Mouse (Mus musculus) forebrain, embryonic 12.5 days (tissue): ENCODE data around the gene Egfl8. TPM values are rescaled to one million over a fixed set of nuclear protein-coding genes. Genes with fewer than 3 reads are reported as not detected.

Experiments
- ATAC-seq: fragments of 200-750 bp; cut with Nextera tagmentation; 2 replicates; pipeline ENCODE4 v1.8.0; 2017; ENCODE audit warnings: moderate TSS enrichment; ENCODE audit not compliant: low FRiP score
- H3K27ac ChIP-seq: fragments of 300-500 bp; sonication (generic); 2 replicates; pipeline ENCODE4 v1.5.1; 2016; ENCODE audit warnings: mild to moderate bottlenecking
- H3K27me3 ChIP-seq: fragments of 300-500 bp; sonication (generic); 2 replicates; pipeline ENCODE4 v1.6.1; 2016; ENCODE audit warnings: mild to moderate bottlenecking
- H3K36me3 ChIP-seq: fragments of 300-500 bp; sonication (generic); replicated peaks from 2 replicates; pipeline ENCODE4 v1.6.1; 2016; ENCODE audit warnings: mild to moderate bottlenecking
- H3K4me1 ChIP-seq: fragments of 300-500 bp; sonication (generic); 2 replicates; pipeline ENCODE4 v1.6.1; 2016
- H3K4me2 ChIP-seq: fragments of 300-500 bp; sonication (generic); 2 replicates; pipeline ENCODE4 v1.6.1; 2016; ENCODE audit warnings: mild to moderate bottlenecking, moderate library complexity
- H3K4me3 ChIP-seq: fragments of 300-500 bp; sonication (generic); replicated peaks from 2 replicates; pipeline ENCODE4 v1.5.1; 2016; ENCODE audit warnings: mild to moderate bottlenecking
- H3K9ac ChIP-seq: fragments of 300-500 bp; sonication (generic); 2 replicates; pipeline ENCODE4 v1.6.1; 2016; ENCODE audit warnings: mild to moderate bottlenecking
- H3K9me3 ChIP-seq: fragments of 300-500 bp; sonication (generic); 2 replicates; pipeline ENCODE4 v1.6.1; 2016
- WGBS: fragments of 180-500 bp; shearing (Covaris S2); methylation state at CpG from one replicate; pipeline ENCODE4 v1.1.7; 2016; 5-methylcytosine and 5-hydroxymethylcytosine counted together
- polyA plus RNA-seq: library from polyadenylated mRNA; unstranded; fragments of >200 nt; fragmentation: Nextera tagmentation; extraction: Ambion mirVana; gene quantifications from 2 replicates; pipeline ENCODE4 v1.2.1, GENCODE M21; 2016

Egfl8 gene
- polyA plus RNA-seq, 1 experiment from 2014 or later: 3.2 TPM

DNA sequence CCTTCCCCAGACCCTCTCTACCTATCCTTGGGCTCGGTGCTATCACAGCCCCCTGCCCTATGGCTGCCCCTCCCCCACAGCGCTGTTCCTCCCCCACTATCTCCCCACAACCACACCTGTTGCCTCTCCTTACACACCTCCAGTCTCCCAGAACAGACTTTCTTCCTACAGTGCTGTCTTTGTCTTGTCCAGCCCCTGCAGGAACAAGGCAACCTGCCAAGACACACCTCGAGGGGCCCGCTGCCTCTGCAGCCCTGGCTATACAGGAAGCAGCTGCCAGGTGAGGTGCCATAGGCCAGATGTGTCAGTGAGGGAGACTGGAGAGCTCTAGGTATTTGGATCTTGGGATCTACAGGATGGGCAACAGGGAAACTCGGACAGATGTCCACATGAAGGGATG, 39.2 kb downstream of the Egfl8 start:
- 68% methylated on average over 5 of the region's 5 CpGs for WGBS
- no peak overlapping the region for H3K27ac ChIP-seq
- H3K4me2 ChIP-seq: no peak overlapping the region
- no peak overlapping the region for H3K4me3 ChIP-seq
- H3K27me3 ChIP-seq: no peaks in the 10 kb centered on the region
- no peak for ATAC-seq
- H3K4me1 ChIP-seq: no peaks in the 10 kb centered on the region; the same call in 1 of the 2 replicates
- no peaks in the 10 kb centered on the region for H3K36me3 ChIP-seq
- H3K9me3 ChIP-seq: no peaks in the 10 kb centered on the region
- no peak overlapping the region for H3K9ac ChIP-seq

DNA sequence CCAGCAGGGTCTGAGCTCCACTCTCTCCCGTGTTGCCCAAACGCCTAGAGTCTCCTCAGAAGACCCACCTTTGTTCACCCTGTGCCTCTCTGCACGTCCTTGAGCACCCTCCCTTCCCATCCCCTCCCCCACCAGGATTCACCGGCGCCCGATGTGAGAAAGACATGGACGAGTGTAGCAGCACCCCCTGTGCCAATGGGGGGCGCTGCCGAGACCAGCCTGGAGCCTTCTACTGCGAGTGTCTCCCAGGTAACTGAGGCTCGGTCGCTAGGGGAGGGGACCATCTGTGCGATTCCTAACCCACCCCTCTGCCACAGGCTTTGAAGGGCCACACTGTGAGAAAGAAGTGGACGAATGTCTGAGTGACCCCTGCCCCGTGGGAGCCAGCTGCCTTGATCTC, 43.4 kb downstream of the Egfl8 start:
- Histone ChIP-seq H3K4me3 (no peak overlapping the region), H3K27ac (no peak overlapping the region)
- 5% methylated on average over 15 of the region's 15 CpGs for whole genome bisulfite sequencing

DNA sequence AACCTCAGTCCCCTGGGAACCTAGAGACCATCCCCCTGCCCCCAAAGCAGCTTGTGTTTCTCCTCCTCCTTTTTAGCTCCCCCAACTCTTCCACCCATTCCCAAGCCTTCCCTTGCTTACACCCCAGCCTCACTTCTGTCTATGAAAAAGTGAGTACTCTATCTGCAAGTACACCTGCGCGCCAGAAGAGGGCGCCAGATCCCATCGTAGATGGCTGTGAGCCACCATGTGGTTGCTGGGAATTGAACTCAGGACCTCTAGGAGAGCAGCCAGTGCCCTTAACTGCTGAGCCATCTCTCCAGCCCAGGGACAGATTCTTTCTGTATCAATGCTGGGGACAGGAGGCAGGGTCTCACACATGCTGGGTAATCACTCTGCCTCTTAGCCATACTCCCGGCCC, 43.9 kb downstream of the Egfl8 start:
- Histone ChIP-seq H3K4me3 (no peak overlapping the region), H3K27ac (no peak overlapping the region), H3K9ac (no peak overlapping the region), H3K9me3 (no peaks in the 10 kb centered on the region), H3K4me2 (no peak overlapping the region), H3K4me1 (no peaks in the 10 kb centered on the region; the same call in 1 of the 2 replicates), H3K27me3 (peaks cover 14% of the 10 kb centered on the region), H3K36me3 (no peaks in the 10 kb centered on the region)
- no peak for ATAC-seq
- WGBS: 9% methylated on average over 5 of the region's 5 CpGs

More for the DNA sequence above, 43.4 kb downstream of the Egfl8 start:
- Histone ChIP-seq H3K4me2 (no peak overlapping the region), H3K36me3 (no peaks in the 10 kb centered on the region), H3K4me1 (no peaks in the 10 kb centered on the region; the same call in 1 of the 2 replicates), H3K9me3 (no peaks in the 10 kb centered on the region), H3K27me3 (peaks cover 13% of the 10 kb centered on the region), H3K9ac (no peak overlapping the region)
- no peak for ATAC-seq

DNA sequence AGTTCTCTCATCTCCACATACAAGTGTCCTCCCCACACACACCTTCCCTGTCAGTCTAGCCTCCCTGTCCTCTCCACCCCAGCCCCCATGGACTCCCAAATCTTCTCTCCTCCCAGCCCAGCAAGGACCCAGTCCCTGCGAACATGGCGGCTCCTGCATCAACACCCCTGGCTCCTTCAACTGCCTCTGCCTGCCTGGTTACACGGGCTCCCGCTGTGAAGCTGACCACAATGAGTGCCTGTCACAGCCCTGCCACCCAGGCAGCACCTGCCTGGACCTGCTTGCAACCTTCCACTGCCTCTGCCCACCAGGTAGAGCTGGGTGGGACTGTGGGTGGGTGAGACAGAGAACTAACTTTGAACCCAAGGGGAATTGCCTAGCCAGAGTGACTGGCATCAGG, 45.9 kb downstream of the Egfl8 start:
- Histone ChIP-seq H3K36me3 (no peaks in the 10 kb centered on the region), H3K27ac (no peak overlapping the region), H3K27me3 (peaks cover 14% of the 10 kb centered on the region), H3K4me2 (no peak overlapping the region), H3K4me1 (no peaks in the 10 kb centered on the region; the same call in 1 of the 2 replicates), H3K9ac (no peak overlapping the region), H3K9me3 (no peaks in the 10 kb centered on the region), H3K4me3 (no peak overlapping the region)
- no peak for ATAC-seq
- WGBS: 77% methylated on average over 4 of the region's 4 CpGs

DNA sequence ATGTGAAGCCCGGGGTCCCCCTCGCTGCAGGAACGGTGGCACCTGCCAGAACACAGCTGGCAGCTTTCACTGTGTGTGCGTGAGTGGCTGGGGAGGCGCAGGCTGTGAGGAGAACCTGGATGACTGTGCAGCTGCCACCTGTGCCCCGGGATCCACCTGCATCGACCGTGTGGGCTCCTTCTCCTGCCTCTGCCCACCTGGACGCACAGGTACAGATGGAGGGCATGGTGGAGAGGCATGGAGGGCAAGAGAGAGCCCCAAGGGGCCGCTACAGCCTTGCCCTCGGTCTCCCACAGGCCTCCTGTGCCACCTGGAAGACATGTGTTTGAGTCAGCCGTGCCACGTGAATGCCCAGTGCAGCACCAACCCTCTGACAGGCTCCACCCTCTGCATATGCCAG, 47.4 kb downstream of the Egfl8 start:
- no peak overlapping the region for H3K27ac ChIP-seq
- no peaks in the 10 kb centered on the region; the same call in 1 of the 2 replicates for H3K4me1 ChIP-seq
- no peak overlapping the region for H3K4me2 ChIP-seq
- no peak overlapping the region for H3K4me3 ChIP-seq
- no peaks in the 10 kb centered on the region for H3K9me3 ChIP-seq
- no peak for ATAC-seq
- peaks cover 14% of the 10 kb centered on the region for H3K27me3 ChIP-seq
- H3K9ac ChIP-seq: no peak overlapping the region
- 81% methylated on average over 13 of the region's 13 CpGs for whole genome bisulfite sequencing
- no peaks in the 10 kb centered on the region for H3K36me3 ChIP-seq

DNA sequence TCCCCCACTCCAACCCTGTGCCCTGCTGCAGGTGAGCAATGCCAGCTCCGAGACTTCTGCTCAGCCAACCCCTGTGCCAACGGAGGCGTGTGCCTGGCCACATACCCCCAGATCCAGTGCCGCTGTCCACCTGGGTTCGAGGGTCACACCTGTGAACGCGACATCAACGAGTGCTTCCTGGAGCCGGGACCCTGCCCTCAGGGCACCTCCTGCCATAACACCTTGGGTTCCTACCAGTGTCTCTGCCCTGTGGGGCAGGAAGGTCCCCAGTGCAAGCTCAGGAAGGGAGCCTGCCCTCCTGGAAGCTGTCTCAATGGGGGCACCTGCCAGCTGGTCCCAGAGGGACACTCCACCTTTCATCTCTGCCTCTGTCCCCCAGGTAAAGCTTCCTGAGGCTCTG, 48.5 kb downstream of the Egfl8 start:
- Histone ChIP-seq H3K4me2 (no peak overlapping the region), H3K4me1 (no peaks in the 10 kb centered on the region; the same call in 1 of the 2 replicates), H3K27ac (no peak overlapping the region), H3K4me3 (no peak overlapping the region), H3K36me3 (no peaks in the 10 kb centered on the region), H3K9ac (no peak overlapping the region), H3K27me3 (peaks cover 14% of the 10 kb centered on the region), H3K9me3 (no peaks in the 10 kb centered on the region)
- ATAC-seq: no peak
- WGBS: 75% methylated on average over 9 of the region's 9 CpGs

DNA sequence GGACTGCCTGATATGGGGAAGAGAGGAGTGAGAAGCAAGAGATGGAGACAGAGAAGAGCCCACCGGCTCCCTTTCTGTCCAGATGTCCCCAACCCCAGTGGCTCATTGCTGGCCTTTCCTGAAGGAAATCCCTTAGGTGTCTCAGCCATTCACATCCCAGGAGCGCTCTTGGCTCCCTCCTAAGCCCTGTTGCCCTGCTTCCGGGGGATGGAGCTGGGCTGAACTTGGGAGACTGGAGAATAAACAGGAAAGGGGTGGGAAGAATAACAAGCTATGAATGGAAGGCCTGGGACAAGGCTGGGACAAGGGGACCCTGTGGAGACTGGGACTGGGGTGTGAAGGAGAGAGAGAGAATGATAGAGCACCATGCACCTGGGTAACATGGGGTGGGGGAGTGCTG, 51.0 kb downstream of the Egfl8 start:
- H3K27me3 ChIP-seq: peaks cover 10% of the 10 kb centered on the region
- no peak overlapping the region for H3K4me3 ChIP-seq
- no peak for ATAC-seq
- no peaks in the 10 kb centered on the region for H3K4me1 ChIP-seq
- H3K9ac ChIP-seq: no peak overlapping the region
- 0 out of 2 replicates have a peak overlapping the region, but pooled peaks have one; percentile 36 for H3K27ac ChIP-seq
- 54% methylated on average over 3 of the region's 3 CpGs for WGBS
- no peak overlapping the region for H3K4me2 ChIP-seq
- no peaks in the 10 kb centered on the region for H3K36me3 ChIP-seq
- no peaks in the 10 kb centered on the region for H3K9me3 ChIP-seq

DNA sequence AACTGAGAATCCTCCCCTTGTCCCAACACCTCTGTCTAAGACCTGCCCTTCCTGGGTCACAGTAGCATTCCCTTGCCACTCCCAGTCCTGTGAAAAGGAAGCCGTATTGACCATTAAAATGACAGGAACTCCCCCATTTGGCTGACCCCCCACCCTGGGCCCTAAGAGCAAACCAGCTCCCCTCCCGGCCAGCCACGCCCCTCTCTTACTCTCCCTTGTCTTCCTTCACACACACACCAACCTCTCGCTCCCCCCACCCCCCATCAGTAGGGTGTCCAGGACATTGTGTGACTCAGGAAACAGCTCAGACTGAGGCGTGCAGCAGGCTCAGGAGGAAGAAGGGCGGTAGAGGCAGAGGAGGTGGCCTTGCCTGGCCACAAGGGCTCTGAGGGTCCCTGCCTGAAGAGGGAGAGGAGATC, 51.8 kb downstream of the Egfl8 start, which contains the start of gene Notch4:
TSS of gene Notch4 (plus strand) at position 266 of the 419 bp plus-strand sequence.
- Histone ChIP-seq H3K9me3 (no peaks in the 10 kb centered on the region), H3K27ac (0 out of 2 replicates have a peak within 1 kb of the TSS, but pooled peaks have one; percentile 36), H3K36me3 (no peaks in the 10 kb centered on the region), H3K27me3 (peaks cover 10% of the 10 kb centered on the region), H3K4me1 (no peaks in the 10 kb centered on the region), H3K9ac (no peak within 1 kb of the TSS), H3K4me3 (no peak within 1 kb of the TSS), H3K4me2 (0 out of 2 replicates have a peak within 1 kb of the TSS, but pooled peaks have one; percentile 1)
- ATAC-seq: no peak
- WGBS: 22% methylated on average over 5 of the region's 6 CpGs

DNA sequence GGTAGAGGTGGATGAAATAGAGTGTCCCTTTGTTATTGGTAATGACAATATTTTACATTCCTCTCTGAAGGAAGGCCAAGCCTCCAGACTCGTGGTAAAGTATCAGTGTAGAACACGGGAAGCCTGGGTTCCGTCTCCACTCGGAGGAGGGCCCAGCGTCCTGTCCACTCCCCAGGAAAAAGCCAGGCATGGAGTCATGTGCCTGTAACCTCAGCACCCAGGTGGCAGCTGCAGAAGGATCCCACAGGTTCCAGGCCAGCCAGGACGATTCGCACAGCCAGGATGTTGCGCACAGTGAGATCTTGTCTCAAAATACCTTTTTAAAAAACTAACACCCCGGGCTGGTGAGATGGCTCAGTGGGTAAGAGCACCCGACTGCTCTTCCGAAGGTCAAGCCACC, 52.4 kb downstream of the Egfl8 start:
- Histone ChIP-seq H3K4me3 (no peak overlapping the region), H3K27ac (no peak overlapping the region), H3K9ac (no peak overlapping the region), H3K9me3 (no peaks in the 10 kb centered on the region), H3K36me3 (no peaks in the 10 kb centered on the region), H3K4me1 (no peaks in the 10 kb centered on the region), H3K4me2 (no peak overlapping the region), H3K27me3 (peaks cover 8% of the 10 kb centered on the region)
- WGBS: 84% methylated on average over 11 of the region's 11 CpGs
- no peak for ATAC-seq

Other genes with a start within 250 kb of the Egfl8 start
- gene Btnl1, start 238.8 kb downstream of the Egfl8 start, polyA plus RNA-seq: not detected in 2 replicates
- gene BC051142, start 217.2 kb downstream of the Egfl8 start, polyA plus RNA-seq: 2.4 and 2.6 TPM in 2 replicates
- gene Btnl4, start 138.7 kb downstream of the Egfl8 start, polyA plus RNA-seq: not detected in 2 replicates
- not detected in 2 replicates for gene Btnl6, start 98.6 kb downstream of the Egfl8 start, polyA plus RNA-seq
- gene Notch4, start 51.7 kb downstream of the Egfl8 start, polyA plus RNA-seq: 6.9 and 9.5 TPM in 2 replicates
- 2.0 and 2.7 TPM in 2 replicates for gene Gpsm3, start 26.2 kb downstream of the Egfl8 start, polyA plus RNA-seq
- 16.6 and 17.8 TPM in 2 replicates for gene Pbx2, start 24.7 kb downstream of the Egfl8 start, polyA plus RNA-seq
- 2.6 and 2.9 TPM in 2 replicates for gene Ager, start 18.1 kb downstream of the Egfl8 start, polyA plus RNA-seq
- 241 and 247 TPM in 2 replicates for gene Rnf5, start 12.3 kb downstream of the Egfl8 start, polyA plus RNA-seq
- 70.5 and 73.9 TPM in 2 replicates for gene Agpat1, start 11.7 kb downstream of the Egfl8 start, polyA plus RNA-seq
- gene Ppt2, start 12.5 kb upstream of the Egfl8 start, polyA plus RNA-seq: 20.3 and 21.2 TPM in 2 replicates
- gene Prrt1, start 13.6 kb upstream of the Egfl8 start, polyA plus RNA-seq: 2.9 and 3.9 TPM in 2 replicates
- gene Fkbpl, start 28.8 kb upstream of the Egfl8 start, polyA plus RNA-seq: 13.9 and 14.6 TPM in 2 replicates
- 107 and 109 TPM in 2 replicates for gene Atf6b, start 31.2 kb upstream of the Egfl8 start, polyA plus RNA-seq
- 0.03 and 0.04 TPM in 2 replicates for gene Tnxb, start 54.6 kb upstream of the Egfl8 start, polyA plus RNA-seq
- gene C4b, start 127.9 kb upstream of the Egfl8 start, polyA plus RNA-seq: not detected in 2 replicates
- not detected in 2 replicates for gene Cyp21a1, start 188.6 kb upstream of the Egfl8 start, polyA plus RNA-seq
- 28.6 and 32.7 TPM in 2 replicates for gene Stk19, start 221.0 kb upstream of the Egfl8 start, polyA plus RNA-seq
- gene Dxo, start 221.0 kb upstream of the Egfl8 start, polyA plus RNA-seq: 72.9 and 77.6 TPM in 2 replicates
- 61.8 and 64.8 TPM in 2 replicates for gene Skiv2l, start 234.2 kb upstream of the Egfl8 start, polyA plus RNA-seq
- 124 and 133 TPM in 2 replicates for gene Nelfe, start 234.4 kb upstream of the Egfl8 start, polyA plus RNA-seq
- gene Cfb, start 246.5 kb upstream of the Egfl8 start, polyA plus RNA-seq: 2.9 and 3.6 TPM in 2 replicates